Mouse (Mus musculus): ENCODE measurements around the gene Lnp1.
"Not testable (repeated sequence)": the region's sequence is repeated elsewhere in the genome, so short reads cannot be mapped to it uniquely, and the experiment has no call there.

GRCm38 (mm10) chr16:56958311-56958710, 30.4 kb upstream of the Lnp1 start:
- TF ChIP-seq CTCF, EP300 (IDR thresholded peaks at IDR 0.05; ENCODE audit: low read depth): not testable (repeated sequence)

All from heart, postnatal 0 days (tissue).